Mouse (Mus musculus): ENCODE data around the gene Tprn. TPM values are rescaled to one million over a fixed set of nuclear protein-coding genes. Genes with fewer than 3 reads are reported as not detected.

The Tprn gene
- 8.0 and 9.0 TPM in 2 replicates for polyA plus RNA-seq (2016; fragmentation: Nextera tagmentation; extraction: Ambion mirVana)

GRCm38 (mm10) chr2:25262291-25262767 lies at the start of gene Tprn:
Tprn (plus strand) TSS chr2:25262618.
- Histone ChIP-seq H3K27ac (replicated peaks) (peak within 1 kb of the TSS; percentile 78), H3K27me3 (replicated peaks; ENCODE audit: low read depth, poor library complexity, severe bottlenecking) (peaks cover 28% of the 10 kb centered on the region), H3K36me3 (replicated peaks) (peaks cover 6% of the 10 kb centered on the region; the same call in 1 of the 2 replicates), H3K9me3 (no peaks in the 10 kb centered on the region), H3K4me1 (peaks cover 52% of the 10 kb centered on the region), H3K4me3 (peak within 1 kb of the TSS; percentile 85)
- DNase-seq (ENCODE audit: low spot score): peak; percentile 95
- under 1% methylated on average over 39 of the region's 39 CpGs for WGBS

GRCm38 (mm10) chr2:25213266-25213865 lies 49.1 kb upstream of the Tprn start:
- peaks cover 25% of the 10 kb centered on the region for H3K27me3 ChIP-seq (replicated peaks; ENCODE audit: low read depth, poor library complexity, severe bottlenecking)
- no peak overlapping the region for H3K27ac ChIP-seq (replicated peaks)
- DNase-seq (ENCODE audit: low spot score): no peak
- WGBS: 67% methylated on average over 23 of the region's 23 CpGs
- no peak overlapping the region for H3K4me3 ChIP-seq
- H3K9me3 ChIP-seq: no peaks in the 10 kb centered on the region
- H3K36me3 ChIP-seq (replicated peaks): peaks cover 13% of the 10 kb centered on the region
- peaks cover 19% of the 10 kb centered on the region for H3K4me1 ChIP-seq

- Histone ChIP-seq H3K27me3 (replicated peaks; ENCODE audit: low read depth, poor library complexity, severe bottlenecking) (peaks cover 25% of the 10 kb centered on the region), H3K4me1 (peaks cover 19% of the 10 kb centered on the region), H3K36me3 (replicated peaks) (peaks cover 5% of the 10 kb centered on the region; the same call in 1 of the 2 replicates), H3K9me3 (no peaks in the 10 kb centered on the region), H3K27ac (replicated peaks) (no peak within 1 kb of the TSS), H3K4me3 (no peak within 1 kb of the TSS)
- whole genome bisulfite sequencing: 70% methylated on average over 3 of the region's 3 CpGs
- DNase-seq (ENCODE audit: low spot score): no peak
Measured at GRCm38 (mm10) chr2:25214444-25214843, 48.0 kb upstream of the Tprn start, which contains the start of gene Stpg3. Stpg3 (minus strand) TSS chr2:25214637.

GRCm38 (mm10) chr2:25217666-25218065 lies 44.8 kb upstream of the Tprn start:
- Histone ChIP-seq H3K9me3 (no peaks in the 10 kb centered on the region), H3K27ac (replicated peaks) (no peak overlapping the region), H3K36me3 (replicated peaks) (peaks cover 14% of the 10 kb centered on the region), H3K4me3 (no peak overlapping the region), H3K4me1 (no peaks in the 10 kb centered on the region), H3K27me3 (replicated peaks; ENCODE audit: low read depth, poor library complexity, severe bottlenecking) (peaks cover 18% of the 10 kb centered on the region)
- DNase-seq (ENCODE audit: low spot score): no peak
- WGBS: 63% methylated on average over 2 of the region's 2 CpGs

GRCm38 (mm10) chr2:25218445-25218844 lies 44.0 kb upstream of the Tprn start, which contains the start of gene Fam166a:
Fam166a (plus strand) TSS chr2:25218745.
- H3K4me1 ChIP-seq: peaks cover 5% of the 10 kb centered on the region
- H3K27ac ChIP-seq (replicated peaks): no peak within 1 kb of the TSS
- H3K4me3 ChIP-seq: no peak within 1 kb of the TSS
- peaks cover 10% of the 10 kb centered on the region; the same call in 1 of the 2 replicates for H3K27me3 ChIP-seq (replicated peaks; ENCODE audit: low read depth, poor library complexity, severe bottlenecking)
- no peak for DNase-seq (ENCODE audit: low spot score)
- H3K9me3 ChIP-seq: no peaks in the 10 kb centered on the region
- H3K36me3 ChIP-seq (replicated peaks): peaks cover 22% of the 10 kb centered on the region

GRCm38 (mm10) chr2:25221331-25221772 lies 41.1 kb upstream of the Tprn start:
- H3K27ac ChIP-seq (replicated peaks): no peak overlapping the region
- peaks cover 17% of the 10 kb centered on the region for H3K4me1 ChIP-seq
- H3K27me3 ChIP-seq (replicated peaks; ENCODE audit: low read depth, poor library complexity, severe bottlenecking): no peaks in the 10 kb centered on the region
- no peaks in the 10 kb centered on the region for H3K9me3 ChIP-seq
- H3K4me3 ChIP-seq: no peak overlapping the region
- no peak for DNase-seq (ENCODE audit: low spot score)
- WGBS: 70% methylated on average over 5 of the region's 5 CpGs
- peaks cover 26% of the 10 kb centered on the region for H3K36me3 ChIP-seq (replicated peaks)

- H3K4me3 ChIP-seq: peak overlapping the region; percentile 84
- DNase-seq (ENCODE audit: low spot score): no peak
- H3K27ac ChIP-seq (replicated peaks): peak overlapping the region; percentile 93
- peaks cover 26% of the 10 kb centered on the region for H3K36me3 ChIP-seq (replicated peaks)
- no peaks in the 10 kb centered on the region for H3K9me3 ChIP-seq
- H3K27me3 ChIP-seq (replicated peaks; ENCODE audit: low read depth, poor library complexity, severe bottlenecking): no peaks in the 10 kb centered on the region
- H3K4me1 ChIP-seq: peaks cover 26% of the 10 kb centered on the region
- WGBS: 1% methylated on average over 53 of the region's 53 CpGs
Measured at GRCm38 (mm10) chr2:25223681-25224491, 38.5 kb upstream of the Tprn start.

GRCm38 (mm10) chr2:25224492-25224765 lies 38.0 kb upstream of the Tprn start, which contains the start of gene Tubb4b:
Tubb4b (minus strand) TSS chr2:25224702.
- Histone ChIP-seq H3K27ac (replicated peaks) (peak within 1 kb of the TSS; percentile 93), H3K27me3 (replicated peaks; ENCODE audit: low read depth, poor library complexity, severe bottlenecking) (no peaks in the 10 kb centered on the region), H3K9me3 (no peaks in the 10 kb centered on the region), H3K4me1 (peaks cover 29% of the 10 kb centered on the region), H3K36me3 (replicated peaks) (peaks cover 26% of the 10 kb centered on the region), H3K4me3 (peak within 1 kb of the TSS; percentile 84)
- DNase-seq (ENCODE audit: low spot score): no peak
- under 1% methylated on average over 17 of the region's 17 CpGs for WGBS

GRCm38 (mm10) chr2:25224766-25225752 lies 37.4 kb upstream of the Tprn start:
- Histone ChIP-seq H3K4me1 (peaks cover 29% of the 10 kb centered on the region), H3K27me3 (replicated peaks; ENCODE audit: low read depth, poor library complexity, severe bottlenecking) (peaks cover under 1% of the 10 kb centered on the region; the same call in 1 of the 2 replicates), H3K36me3 (replicated peaks) (peaks cover 26% of the 10 kb centered on the region), H3K9me3 (no peaks in the 10 kb centered on the region), H3K27ac (replicated peaks) (peak overlapping the region; percentile 91), H3K4me3 (peak overlapping the region; percentile 84)
- 2% methylated on average over 41 of the region's 41 CpGs for WGBS
- DNase-seq (ENCODE audit: low spot score): peak; percentile 98

GRCm38 (mm10) chr2:25225811-25226379 lies 36.5 kb upstream of the Tprn start:
- Histone ChIP-seq H3K4me1 (peaks cover 29% of the 10 kb centered on the region), H3K4me3 (peak overlapping the region; percentile 84), H3K9me3 (no peaks in the 10 kb centered on the region), H3K27me3 (replicated peaks; ENCODE audit: low read depth, poor library complexity, severe bottlenecking) (peaks cover 8% of the 10 kb centered on the region), H3K36me3 (replicated peaks) (peaks cover 26% of the 10 kb centered on the region), H3K27ac (replicated peaks) (peak overlapping the region; percentile 91)
- WGBS: 75% methylated on average over 8 of the region's 8 CpGs
- no peak for DNase-seq (ENCODE audit: low spot score)

- H3K4me3 ChIP-seq: no peak overlapping the region
- 76% methylated on average over 5 of the region's 5 CpGs for WGBS
- H3K9me3 ChIP-seq: no peaks in the 10 kb centered on the region
- peaks cover 18% of the 10 kb centered on the region for H3K36me3 ChIP-seq (replicated peaks)
- peaks cover 29% of the 10 kb centered on the region for H3K4me1 ChIP-seq
- no peak for DNase-seq (ENCODE audit: low spot score)
- peaks cover 18% of the 10 kb centered on the region for H3K27me3 ChIP-seq (replicated peaks; ENCODE audit: low read depth, poor library complexity, severe bottlenecking)
- H3K27ac ChIP-seq (replicated peaks): peak overlapping the region; percentile 7; the same call in 1 of the 2 replicates
Measured at GRCm38 (mm10) chr2:25226864-25227263, 35.6 kb upstream of the Tprn start.

All from embryonic facial prominence, embryonic 10.5 days (tissue).